Mouse (Mus musculus): ENCODE data around the gene Pdk2. TPM values are rescaled to one million over a fixed set of nuclear protein-coding genes. Genes with fewer than 3 reads are reported as not detected.
A peak's percentile ranks its signal among the peaks of the same experiment; 100 is the strongest.

The Pdk2 gene
- polyA plus RNA-seq, 1 experiment from 2014 or later = 30.2 TPM

DNA sequence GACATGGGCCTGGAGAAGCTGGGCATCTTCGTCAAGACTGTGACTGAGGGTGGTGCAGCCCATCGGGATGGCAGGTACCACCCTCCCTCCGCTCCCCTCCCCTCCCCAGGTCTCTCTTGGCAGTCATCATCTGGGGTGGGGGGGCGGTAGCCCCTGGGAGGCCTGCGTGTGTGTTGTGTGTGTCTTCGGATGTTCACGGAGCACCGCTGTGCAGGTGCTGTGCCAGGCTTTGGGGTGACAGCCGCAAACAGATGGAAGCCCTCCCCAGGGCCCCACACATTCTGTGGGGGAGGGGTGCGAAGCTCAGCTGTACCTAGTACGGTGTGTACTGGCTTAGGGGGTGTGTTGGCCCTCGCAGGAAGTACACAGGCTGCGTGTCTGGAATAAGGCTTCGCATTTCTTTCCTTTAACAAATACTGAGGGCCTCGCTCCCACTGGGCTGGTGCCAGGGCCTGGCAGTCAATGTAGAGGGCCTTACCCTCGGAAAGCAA lies 43.1 kb downstream of the Pdk2 start:
- peak overlapping the region; percentile 6; the same call in 1 of the 2 replicates for H3K4me2 ChIP-seq

GRCm38 (mm10) chr11:94997596-94997995 lies 43.6 kb downstream of the Pdk2 start:
- ATAC-seq (ENCODE audit: insufficient read depth, low FRiP score, low read depth) = peak; percentile 70

More for the DNA sequence above, 43.1 kb downstream of the Pdk2 start:
- Histone ChIP-seq H3K27ac (no peak overlapping the region), H3K9me3 (no peaks in the 10 kb centered on the region), H3K9ac (no peak overlapping the region), H3K27me3 (replicated peaks) (no peaks in the 10 kb centered on the region), H3K4me3 (replicated peaks) (no peak overlapping the region), H3K36me3 (peaks cover 44% of the 10 kb centered on the region), H3K4me1 (peaks cover 55% of the 10 kb centered on the region)
- 73% methylated on average over 16 of the region's 16 CpGs for WGBS
- ATAC-seq (ENCODE audit: insufficient read depth, low FRiP score, low read depth) = 0 out of 2 replicates have a peak, but pooled peaks have one; percentile 7

DNA sequence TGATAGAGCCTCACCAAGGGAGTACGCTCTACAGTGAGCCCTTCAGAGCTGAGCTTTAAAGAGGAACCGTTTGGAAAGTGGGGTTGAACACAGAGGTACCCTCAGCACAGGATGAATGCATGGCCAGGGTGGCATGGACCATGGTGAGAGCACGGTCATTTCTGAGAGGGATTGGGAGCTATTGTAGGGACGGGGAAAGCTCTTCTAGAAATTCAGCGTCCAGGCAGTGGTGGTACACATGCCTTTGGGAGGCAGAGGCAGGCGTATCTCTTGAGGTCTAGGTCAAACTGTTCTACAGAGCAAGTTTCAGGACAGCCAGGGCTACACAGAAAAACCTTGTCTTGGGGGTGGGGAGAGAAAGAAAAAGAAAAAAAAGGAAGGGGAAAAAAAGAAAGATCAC lies 44.2 kb downstream of the Pdk2 start:
- no peak overlapping the region for H3K4me3 ChIP-seq (replicated peaks)
- H3K9ac ChIP-seq = no peak overlapping the region
- no peak overlapping the region for H3K27ac ChIP-seq
- H3K36me3 ChIP-seq = peaks cover 34% of the 10 kb centered on the region
- H3K4me2 ChIP-seq = no peak overlapping the region
- no peaks in the 10 kb centered on the region for H3K9me3 ChIP-seq
- WGBS = 91% methylated on average over 6 of the region's 6 CpGs
- H3K27me3 ChIP-seq (replicated peaks) = no peaks in the 10 kb centered on the region
- H3K4me1 ChIP-seq = peaks cover 66% of the 10 kb centered on the region
- ATAC-seq (ENCODE audit: insufficient read depth, low FRiP score, low read depth) = no peak

More at GRCm38 (mm10) chr11:94997596-94997995, 43.6 kb downstream of the Pdk2 start:
- WGBS = 44% methylated on average over 5 of the region's 5 CpGs
- H3K9me3 ChIP-seq = no peaks in the 10 kb centered on the region
- no peak overlapping the region for H3K27ac ChIP-seq
- H3K9ac ChIP-seq = no peak overlapping the region
- no peaks in the 10 kb centered on the region for H3K27me3 ChIP-seq (replicated peaks)
- H3K4me1 ChIP-seq = peaks cover 60% of the 10 kb centered on the region
- no peak overlapping the region for H3K4me2 ChIP-seq
- H3K36me3 ChIP-seq = peaks cover 39% of the 10 kb centered on the region
- no peak overlapping the region for H3K4me3 ChIP-seq (replicated peaks)

DNA sequence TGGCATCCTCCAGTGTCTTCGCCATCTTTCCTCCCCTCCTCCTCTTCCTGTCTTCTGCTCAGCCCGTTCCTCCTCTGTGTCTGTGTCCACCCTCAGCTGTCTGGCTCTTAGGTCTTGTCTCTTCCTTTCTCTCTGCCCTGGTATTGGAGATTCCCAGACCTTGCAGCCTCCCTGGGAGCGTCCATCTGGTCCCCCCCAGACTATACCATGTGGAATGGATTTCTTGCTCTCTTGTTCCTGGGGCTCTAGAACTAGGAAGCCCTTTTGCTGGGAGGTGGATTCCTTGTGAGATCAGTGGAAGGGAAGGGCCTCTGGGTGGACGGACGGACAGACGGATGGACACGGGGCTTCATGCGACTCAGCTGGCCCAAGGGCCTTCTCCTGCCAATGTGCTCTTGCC lies 45.1 kb downstream of the Pdk2 start:
- H3K9me3 ChIP-seq = no peaks in the 10 kb centered on the region
- 0 out of 2 replicates have a peak overlapping the region, but pooled peaks have one; percentile 12 for H3K4me2 ChIP-seq
- H3K4me3 ChIP-seq (replicated peaks) = no peak overlapping the region
- ATAC-seq (ENCODE audit: insufficient read depth, low FRiP score, low read depth) = no peak
- H3K4me1 ChIP-seq = peaks cover 67% of the 10 kb centered on the region
- no peak overlapping the region for H3K9ac ChIP-seq
- WGBS = 83% methylated on average over 8 of the region's 8 CpGs
- no peak overlapping the region for H3K27ac ChIP-seq
- no peaks in the 10 kb centered on the region for H3K27me3 ChIP-seq (replicated peaks)
- H3K36me3 ChIP-seq = peaks cover 27% of the 10 kb centered on the region

DNA sequence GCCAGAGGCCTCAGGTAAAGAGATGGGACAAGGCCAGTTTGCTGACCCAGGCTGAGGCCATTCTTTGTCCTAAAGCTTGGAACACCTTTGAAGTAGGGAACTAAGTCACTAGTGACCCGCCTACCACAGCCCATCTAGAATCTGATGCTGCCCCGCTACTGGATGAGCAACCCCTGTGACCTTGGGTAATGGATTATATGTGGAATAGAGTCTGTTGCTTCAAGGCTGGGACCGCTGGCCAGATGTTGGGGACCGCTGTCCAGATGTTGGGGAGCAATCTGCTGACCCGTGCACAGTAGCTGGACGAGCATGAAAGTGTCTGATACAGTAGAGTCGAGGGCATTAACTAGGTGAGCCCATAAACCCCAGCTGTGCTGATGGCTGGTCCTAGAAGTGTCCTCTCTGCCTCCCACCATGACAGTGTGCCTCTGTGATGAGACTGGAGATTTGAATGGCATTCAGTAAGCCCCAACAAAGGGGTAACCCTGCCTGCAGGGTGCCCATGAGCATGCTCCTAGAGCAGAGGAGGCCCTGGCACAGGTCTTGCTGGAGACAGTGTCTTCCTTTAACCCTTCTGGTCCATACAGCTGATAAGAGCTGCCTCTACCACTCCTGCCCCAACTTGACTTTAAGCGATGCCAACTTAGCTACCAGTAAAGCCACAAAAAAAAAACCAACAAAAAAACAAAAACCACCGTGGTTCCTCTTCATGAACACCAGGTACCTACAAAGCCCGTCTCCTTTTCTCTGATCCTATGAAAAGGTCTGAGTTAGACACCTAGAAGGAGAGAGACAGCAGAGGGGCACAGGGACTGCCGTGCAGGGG lies 46.0 kb downstream of the Pdk2 start:
- Histone ChIP-seq H3K27me3 (replicated peaks) (no peaks in the 10 kb centered on the region), H3K4me1 (peaks cover 63% of the 10 kb centered on the region), H3K36me3 (peaks cover 26% of the 10 kb centered on the region), H3K4me2 (peak overlapping the region; percentile 92), H3K4me3 (replicated peaks) (peak overlapping the region; percentile 90; the same call in 1 of the 2 replicates), H3K9ac (no peak overlapping the region), H3K9me3 (no peaks in the 10 kb centered on the region), H3K27ac (no peak overlapping the region)
- ATAC-seq (ENCODE audit: insufficient read depth, low FRiP score, low read depth) = no peak
- WGBS = 72% methylated on average over 11 of the region's 11 CpGs

- Histone ChIP-seq H3K36me3 (peaks cover 23% of the 10 kb centered on the region), H3K4me3 (replicated peaks) (peak overlapping the region; percentile 90), H3K4me1 (peaks cover 61% of the 10 kb centered on the region), H3K27ac (no peak overlapping the region), H3K9me3 (no peaks in the 10 kb centered on the region), H3K4me2 (peak overlapping the region; percentile 92), H3K27me3 (replicated peaks) (no peaks in the 10 kb centered on the region), H3K9ac (no peak overlapping the region)
- 40% methylated on average over 10 of the region's 10 CpGs for WGBS
- no peak for ATAC-seq (ENCODE audit: insufficient read depth, low FRiP score, low read depth)
Measured at GRCm38 (mm10) chr11:94994208-94994814, 46.8 kb downstream of the Pdk2 start.

DNA sequence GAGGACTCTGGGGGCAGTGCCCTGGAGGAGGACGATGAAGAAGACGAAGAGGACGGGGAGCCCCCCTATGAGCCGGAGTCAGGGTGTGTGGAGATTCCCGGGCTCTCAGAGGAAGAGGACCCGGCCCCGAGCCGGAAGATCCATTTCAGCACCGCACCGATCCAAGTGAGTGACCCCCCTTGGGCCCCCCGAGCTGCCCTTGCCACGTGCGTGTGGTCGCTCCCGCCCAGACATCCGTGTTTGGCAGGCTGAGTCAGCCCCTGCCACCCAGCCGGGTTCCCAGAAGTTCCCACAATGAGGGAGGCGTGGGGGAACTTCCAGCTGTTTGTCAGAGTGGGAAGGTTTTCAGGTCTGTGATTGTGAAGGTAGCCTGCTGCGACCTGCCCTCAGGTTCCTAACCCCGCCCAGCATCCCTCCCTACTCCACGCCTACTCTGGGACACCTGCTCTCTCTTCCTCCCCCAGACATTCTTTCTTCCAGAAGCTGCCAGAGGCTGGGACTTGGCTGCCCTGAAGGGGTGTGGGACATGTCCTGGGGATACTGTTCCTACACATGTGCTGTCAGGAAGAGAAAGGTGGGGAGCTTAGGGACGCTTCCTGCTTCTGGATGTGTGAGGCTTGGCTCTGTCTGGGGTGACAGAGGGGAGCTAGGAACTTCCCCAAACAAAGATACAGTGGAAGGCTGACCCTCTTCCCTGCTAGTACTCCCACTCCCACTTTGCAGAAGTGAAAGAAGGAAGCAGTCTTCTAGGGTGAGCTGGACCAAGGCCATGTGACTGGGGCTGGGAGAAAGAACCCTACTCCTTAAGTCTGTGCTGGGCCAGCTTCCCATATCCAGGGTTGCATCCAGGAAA lies 48.2 kb downstream of the Pdk2 start:
- Histone ChIP-seq H3K9ac (peak overlapping the region; percentile 74), H3K36me3 (peaks cover 13% of the 10 kb centered on the region), H3K4me2 (peak overlapping the region; percentile 92), H3K27ac (peak overlapping the region; percentile 96), H3K4me1 (peaks cover 69% of the 10 kb centered on the region), H3K4me3 (replicated peaks) (peak overlapping the region; percentile 90), H3K9me3 (no peaks in the 10 kb centered on the region), H3K27me3 (replicated peaks) (no peaks in the 10 kb centered on the region)
- under 1% methylated on average over 22 of the region's 22 CpGs for WGBS
- ATAC-seq (ENCODE audit: insufficient read depth, low FRiP score, low read depth) = peak; percentile 15

GRCm38 (mm10) chr11:94992480-94992753 lies 48.7 kb downstream of the Pdk2 start:
- peak overlapping the region; percentile 74 for H3K9ac ChIP-seq
- WGBS = under 1% methylated on average over 20 of the region's 20 CpGs

DNA sequence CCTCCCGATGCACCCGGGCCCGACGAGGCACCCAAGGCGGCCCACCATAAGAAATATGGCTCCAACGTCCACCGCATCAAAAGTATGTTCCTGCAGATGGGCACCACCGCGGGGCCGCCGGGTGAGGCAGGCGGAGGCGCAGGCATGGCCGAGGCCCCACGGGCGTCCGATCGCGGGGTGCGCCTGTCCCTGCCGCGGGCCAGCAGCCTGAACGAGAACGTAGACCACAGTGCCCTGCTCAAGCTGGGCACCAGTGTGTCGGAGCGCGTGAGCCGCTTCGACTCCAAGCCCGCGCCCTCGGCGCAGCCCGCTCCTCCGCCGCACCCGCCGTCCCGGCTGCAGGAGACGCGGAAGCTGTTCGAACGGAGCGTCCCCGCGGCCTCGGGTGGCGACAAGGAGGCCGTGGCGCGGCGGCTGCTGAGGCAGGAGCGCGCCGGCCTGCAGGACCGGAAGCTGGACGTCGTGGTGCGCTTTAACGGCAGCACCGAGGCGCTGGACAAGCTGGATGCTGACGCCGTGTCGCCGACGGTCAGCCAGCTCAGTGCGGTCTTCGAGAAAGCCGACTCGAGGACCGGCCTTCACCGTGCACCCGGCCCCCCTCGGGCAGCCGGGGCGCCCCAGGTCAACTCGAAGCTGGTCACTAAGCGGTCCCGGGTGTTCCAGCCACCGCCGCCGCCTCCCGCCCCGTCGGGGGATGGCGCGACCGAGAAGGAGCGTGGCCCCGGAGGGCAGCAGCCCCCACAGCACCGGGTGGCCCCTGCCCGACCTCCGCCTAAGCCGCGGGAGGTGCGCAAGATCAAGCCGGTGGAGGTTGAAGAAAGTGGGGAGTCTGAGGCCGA lies 49.3 kb downstream of the Pdk2 start:
- ATAC-seq (ENCODE audit: insufficient read depth, low FRiP score, low read depth) = no peak
- WGBS = under 1% methylated on average over 98 of the region's 99 CpGs

More at GRCm38 (mm10) chr11:94992480-94992753, 48.7 kb downstream of the Pdk2 start:
- H3K9me3 ChIP-seq = no peaks in the 10 kb centered on the region
- peaks cover 9% of the 10 kb centered on the region; the same call in 1 of the 2 replicates for H3K36me3 ChIP-seq
- peak overlapping the region; percentile 96 for H3K27ac ChIP-seq
- H3K4me1 ChIP-seq = peaks cover 74% of the 10 kb centered on the region
- H3K4me3 ChIP-seq (replicated peaks) = peak overlapping the region; percentile 90
- no peak for ATAC-seq (ENCODE audit: insufficient read depth, low FRiP score, low read depth)
- peak overlapping the region; percentile 92 for H3K4me2 ChIP-seq
- no peaks in the 10 kb centered on the region for H3K27me3 ChIP-seq (replicated peaks)

DNA sequence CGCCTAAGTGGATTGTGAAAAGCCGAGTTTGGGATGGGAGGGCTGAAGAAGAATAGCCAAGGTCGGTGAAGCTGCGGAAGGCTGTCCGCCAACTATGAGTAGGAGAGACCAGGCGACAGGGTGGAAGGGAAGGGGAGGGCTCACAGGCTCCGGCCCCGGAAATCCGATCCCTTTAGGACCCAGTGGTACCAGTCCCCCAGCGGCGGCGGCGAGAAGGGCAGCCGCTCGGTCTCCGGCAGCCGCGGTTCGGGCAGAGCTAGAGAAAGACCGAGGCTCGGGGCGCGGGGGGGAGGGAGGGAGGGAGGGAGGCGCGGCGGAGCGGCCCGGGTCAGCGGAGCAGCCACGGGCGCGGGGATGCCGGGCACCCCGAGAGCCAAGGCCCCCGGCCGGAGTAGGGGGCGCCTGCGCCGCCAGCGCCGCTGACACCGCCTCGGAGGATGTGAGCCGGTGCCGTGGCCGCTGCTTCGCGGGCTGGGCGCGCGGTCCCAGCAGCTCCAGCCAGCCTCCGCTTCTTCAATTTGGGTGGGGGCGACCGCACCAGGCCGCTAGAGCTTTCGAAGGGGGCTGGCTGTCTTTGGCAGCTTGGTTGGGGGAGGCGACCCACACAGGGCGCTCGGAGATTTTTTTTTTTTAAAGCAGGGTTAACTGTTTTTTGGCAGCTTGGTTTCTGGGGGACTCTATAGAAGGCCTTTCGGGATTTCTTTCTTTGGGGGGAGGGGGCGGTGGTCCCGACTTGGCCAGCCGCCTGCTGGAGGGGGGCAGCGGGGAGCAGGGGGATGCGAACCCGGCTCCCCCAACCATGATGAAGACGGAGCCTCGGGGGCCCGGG lies 50.2 kb downstream of the Pdk2 start, which contains the start of gene Ppp1r9b:
Gene Ppp1r9b (plus strand): TSS at position 287 of the 829 bp plus-strand sequence.
- ATAC-seq (ENCODE audit: insufficient read depth, low FRiP score, low read depth) = peak; percentile 85
- WGBS = 1% methylated on average over 65 of the region's 69 CpGs
- Histone ChIP-seq H3K4me3 (replicated peaks) (peak within 1 kb of the TSS; percentile 90), H3K4me2 (peak within 1 kb of the TSS; percentile 92), H3K36me3 (no peaks in the 10 kb centered on the region), H3K9me3 (no peaks in the 10 kb centered on the region), H3K4me1 (peaks cover 71% of the 10 kb centered on the region), H3K9ac (peak within 1 kb of the TSS; percentile 74), H3K27ac (peak within 1 kb of the TSS; percentile 96), H3K27me3 (replicated peaks) (no peaks in the 10 kb centered on the region)

More for the DNA sequence above, 49.3 kb downstream of the Pdk2 start:
- H3K9me3 ChIP-seq = no peaks in the 10 kb centered on the region
- peak overlapping the region; percentile 92 for H3K4me2 ChIP-seq
- peaks cover 75% of the 10 kb centered on the region for H3K4me1 ChIP-seq
- H3K4me3 ChIP-seq (replicated peaks) = peak overlapping the region; percentile 90
- H3K27ac ChIP-seq = peak overlapping the region; percentile 96
- no peaks in the 10 kb centered on the region for H3K27me3 ChIP-seq (replicated peaks)
- H3K36me3 ChIP-seq = peaks cover 7% of the 10 kb centered on the region; the same call in 1 of the 2 replicates
- peak overlapping the region; percentile 74 for H3K9ac ChIP-seq
